Mouse (Mus musculus) CD4-positive, CD25-positive, alpha-beta regulatory T cell, adult 4 months (primary cell): Measurements from ENCODE around the gene Fam234a. TPM values are rescaled to one million over a fixed set of nuclear protein-coding genes. Genes with fewer than 3 reads are reported as not detected.

Experiments
- ATAC-seq: one replicate; pipeline ENCODE4 v1.8.0; 2017
- polyA plus RNA-seq, 2 experiments: library from polyadenylated mRNA; unstranded; fragments of 100-300 nt; shearing (Covaris generic); gene quantifications; one replicate each; pipeline ENCODE4 v1.2.1; 2017

Gene Fam234a
- polyA plus RNA-seq, 2 experiments from 2014 or later = 12.6 to 23.0 TPM

DNA sequence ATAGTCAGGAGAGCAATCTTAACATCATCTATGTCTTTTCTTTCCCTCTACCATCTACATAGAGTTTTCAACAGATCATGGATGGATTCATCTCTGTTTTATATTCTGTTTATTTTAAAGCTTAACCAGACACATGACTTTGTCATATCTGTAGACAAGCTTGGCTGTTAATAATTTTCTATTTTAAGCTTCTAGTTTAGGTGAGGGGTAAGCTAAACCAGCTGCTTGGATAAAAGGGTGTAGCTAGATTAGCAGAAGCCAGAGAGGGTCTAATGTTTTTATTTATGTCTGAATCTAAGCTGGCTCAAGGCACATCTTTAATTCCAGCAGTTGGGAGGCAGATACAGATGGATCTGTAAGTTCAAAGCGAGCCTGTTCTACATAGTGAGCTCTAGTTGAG lies 81.3 kb downstream of the Fam234a start:
- ATAC-seq = no peak

Other genes with a start within 250 kb of the Fam234a start
- gene Rab11fip3, start 174.7 kb downstream of the Fam234a start, polyA plus RNA-seq = 1 to 10 TPM; 1.8 to 2.3 TPM
- 10 to 100 TPM; 27.7 to 35.1 TPM for gene Decr2, start 153.9 kb downstream of the Fam234a start, polyA plus RNA-seq
- under 1 TPM; 0.32 to 0.95 TPM for gene Nme4, start 148.6 kb downstream of the Fam234a start, polyA plus RNA-seq
- gene Tmem8, start 130.9 kb downstream of the Fam234a start, polyA plus RNA-seq = 1 to 10 TPM; 5.9 to 8.2 TPM
- 100 to 1,000 TPM; 111 to 138 TPM for gene Mrpl28, start 120.7 kb downstream of the Fam234a start, polyA plus RNA-seq
- gene Axin1, start 105.6 kb downstream of the Fam234a start, polyA plus RNA-seq = 10 to 100 TPM; 13.3 to 17.5 TPM
- not detected for gene Pdia2, start 45.2 kb downstream of the Fam234a start, polyA plus RNA-seq
- gene Rgs11, start 41.3 kb downstream of the Fam234a start, polyA plus RNA-seq = 10 to 100 TPM in 1 of 2 experiments, 1 to 10 TPM in 1; 6.2 to 14.2 TPM
- not detected for gene Arhgdig, start 36.5 kb downstream of the Fam234a start, polyA plus RNA-seq
- 10 to 100 TPM; 59.7 to 67.6 TPM for gene Luc7l, start 8.7 kb upstream of the Fam234a start, polyA plus RNA-seq
- under 1 TPM; 0.13 to 0.22 TPM for gene Neurl1b, start 170.6 kb upstream of the Fam234a start, polyA plus RNA-seq